Mouse (Mus musculus) erythroblast, embryonic 14.5 days (primary cell): ENCODE measurements around the gene Mertk.

Experiments
- GATA1 ChIP-seq: IDR thresholded peaks from 2 replicates; pipeline ENCODE4 v1.6.1; 2012; ENCODE audit warnings: low read length, inconsistent platforms, mixed read lengths
- TAL1 ChIP-seq: IDR thresholded peaks from 3 replicates; pipeline ENCODE4 v1.6.1; 2012; ENCODE audit warnings: low read length, inconsistent platforms, mixed read lengths

- no peak for TF ChIP-seq GATA1
- TF ChIP-seq TAL1, result no peak
These were observed 6.4 kb upstream of the Mertk start for GRCm38 (mm10) chr2:128692336-128692735.
